Mouse (Mus musculus) frontal cortex, postnatal 25 days (tissue): ENCODE results near the gene 4931429L15Rik.
A peak's percentile ranks its signal among the peaks of the same experiment; 100 is the strongest.
"Not testable (repeated sequence)": the region's sequence is repeated elsewhere in the genome, so short reads cannot be mapped to it uniquely, and the experiment has no call there.

Experiments
- DNase-seq, 2 experiments: peaks; one replicate each; pipeline ENCODE4 v3.0.0; 2022; ENCODE audit warnings: low spot score in 2 of 2

4931429L15Rik gene

GRCm38 (mm10) chr9:46319886-46320285 is at the start of gene 4931429L15Rik:
Gene 4931429L15Rik (minus strand): TSS chr9:46319986.
- not testable (repeated sequence) for DNase-seq

GRCm38 (mm10) chr9:46362459-46362858 is 42.7 kb upstream of the 4931429L15Rik start:
- no peak for DNase-seq

GRCm38 (mm10) chr9:46361461-46362111 is 41.8 kb upstream of the 4931429L15Rik start:
- DNase-seq: no peak

- DNase-seq: peak in 1 of 2 experiments; percentile 62
Measured at GRCm38 (mm10) chr9:46353992-46354391, 34.2 kb upstream of the 4931429L15Rik start.

- DNase-seq: no peak
Measured at GRCm38 (mm10) chr9:46353330-46353724, 33.5 kb upstream of the 4931429L15Rik start.

- DNase-seq: no peak
Measured at GRCm38 (mm10) chr9:46352651-46353329, 33.0 kb upstream of the 4931429L15Rik start.

- DNase-seq: no peak
Measured at GRCm38 (mm10) chr9:46350451-46350981, 30.7 kb upstream of the 4931429L15Rik start.

GRCm38 (mm10) chr9:46345887-46346665 is 26.3 kb upstream of the 4931429L15Rik start:
- no peak for DNase-seq

GRCm38 (mm10) chr9:46339051-46339652 is 19.4 kb upstream of the 4931429L15Rik start:
- DNase-seq: no peak

GRCm38 (mm10) chr9:46338384-46338783 is 18.6 kb upstream of the 4931429L15Rik start:
- DNase-seq: no peak

GRCm38 (mm10) chr9:46337852-46338291 is 18.1 kb upstream of the 4931429L15Rik start:
- no peak for DNase-seq

- no peak for DNase-seq
Measured at GRCm38 (mm10) chr9:46337331-46337730, 17.5 kb upstream of the 4931429L15Rik start.

- DNase-seq: not testable (repeated sequence)
Measured at GRCm38 (mm10) chr9:46336294-46336693, 16.5 kb upstream of the 4931429L15Rik start.

GRCm38 (mm10) chr9:46335461-46335995 is 15.7 kb upstream of the 4931429L15Rik start:
- DNase-seq: no peak

- no peak for DNase-seq
Measured at GRCm38 (mm10) chr9:46334471-46335025, 14.8 kb upstream of the 4931429L15Rik start.

- DNase-seq: no peak
Measured at GRCm38 (mm10) chr9:46331301-46331700, 11.5 kb upstream of the 4931429L15Rik start.

- DNase-seq: no peak
Measured at GRCm38 (mm10) chr9:46330586-46330895, 10.8 kb upstream of the 4931429L15Rik start.

- DNase-seq: no peak
Measured at GRCm38 (mm10) chr9:46329801-46330585, 10.2 kb upstream of the 4931429L15Rik start.

GRCm38 (mm10) chr9:46329250-46329648 is 9.5 kb upstream of the 4931429L15Rik start:
- no peak for DNase-seq

- peak in 1 of 2 experiments; percentile 51 for DNase-seq
Measured at GRCm38 (mm10) chr9:46328572-46329249, 8.9 kb upstream of the 4931429L15Rik start.
